Mouse (Mus musculus) neural tube, embryonic 12.5 days (tissue): ENCODE measurements around the gene Spag8. TPM values are rescaled to one million over a fixed set of nuclear protein-coding genes. Genes with fewer than 3 reads are reported as not detected.

Experiments used
- ATAC-seq: fragments of 200-750 bp; cut with Nextera tagmentation; 2 replicates; pipeline ENCODE4 v1.8.0; 2017; ENCODE audit warnings: low read depth, mild to moderate bottlenecking, moderate TSS enrichment, moderate library complexity; ENCODE audit not compliant: low FRiP score
- H3K27ac ChIP-seq: fragments of 300-500 bp; sonication (generic); 2 replicates; pipeline ENCODE4 v1.5.1; 2016
- H3K27me3 ChIP-seq: fragments of 300-500 bp; sonication (generic); replicated peaks from 2 replicates; pipeline ENCODE4 v1.6.1; 2016; ENCODE audit warnings: mild to moderate bottlenecking
- H3K36me3 ChIP-seq: fragments of 300-500 bp; sonication (generic); 2 replicates; pipeline ENCODE4 v1.6.1; 2016; ENCODE audit warnings: mild to moderate bottlenecking
- H3K4me1 ChIP-seq: fragments of 300-500 bp; sonication (generic); 2 replicates; pipeline ENCODE4 v1.6.1; 2016
- H3K4me2 ChIP-seq: fragments of 300-500 bp; sonication (generic); replicated peaks from 2 replicates; pipeline ENCODE4 v1.6.1; 2016; ENCODE audit warnings: mild to moderate bottlenecking
- H3K4me3 ChIP-seq: fragments of 300-500 bp; sonication (generic); 2 replicates; pipeline ENCODE4 v1.5.1; 2016
- H3K9ac ChIP-seq: fragments of 300-500 bp; sonication (generic); 2 replicates; pipeline ENCODE4 v1.6.1; 2016; ENCODE audit warnings: mild to moderate bottlenecking
- H3K9me3 ChIP-seq: fragments of 300-500 bp; sonication (generic); 2 replicates; pipeline ENCODE4 v1.6.1; 2016; ENCODE audit warnings: mild to moderate bottlenecking
- WGBS: fragments of 180-500 bp; shearing (Covaris S2); methylation state at CpG from one replicate; pipeline ENCODE4 v1.1.7; 2016; 5-methylcytosine and 5-hydroxymethylcytosine counted together
- microRNA-seq: library from miRNA; unstranded; fragments of <30 nt; microRNA quantifications from one replicate; pipeline ENCODE4, GENCODE M21; 2017
- polyA plus RNA-seq: library from polyadenylated mRNA; unstranded; fragments of >200 nt; fragmentation: Nextera tagmentation; extraction: Ambion mirVana; gene quantifications from 2 replicates; pipeline ENCODE4 v1.2.1, GENCODE M21; 2016

Spag8 gene
- polyA plus RNA-seq, 1 experiment from 2014 or later: 3.0 TPM

GRCm38 (mm10) chr4:43613060-43613730 lies 40.2 kb downstream of the Spag8 start:
- Histone ChIP-seq H3K9me3 (no peaks in the 10 kb centered on the region), H3K27me3 (no peaks in the 10 kb centered on the region), H3K4me1 (no peaks in the 10 kb centered on the region), H3K4me3 (no peak overlapping the region), H3K9ac (no peak overlapping the region), H3K4me2 (no peak overlapping the region), H3K36me3 (no peaks in the 10 kb centered on the region), H3K27ac (no peak overlapping the region)
- WGBS: 76% methylated on average over 3 of the region's 3 CpGs
- no peak for ATAC-seq

DNA sequence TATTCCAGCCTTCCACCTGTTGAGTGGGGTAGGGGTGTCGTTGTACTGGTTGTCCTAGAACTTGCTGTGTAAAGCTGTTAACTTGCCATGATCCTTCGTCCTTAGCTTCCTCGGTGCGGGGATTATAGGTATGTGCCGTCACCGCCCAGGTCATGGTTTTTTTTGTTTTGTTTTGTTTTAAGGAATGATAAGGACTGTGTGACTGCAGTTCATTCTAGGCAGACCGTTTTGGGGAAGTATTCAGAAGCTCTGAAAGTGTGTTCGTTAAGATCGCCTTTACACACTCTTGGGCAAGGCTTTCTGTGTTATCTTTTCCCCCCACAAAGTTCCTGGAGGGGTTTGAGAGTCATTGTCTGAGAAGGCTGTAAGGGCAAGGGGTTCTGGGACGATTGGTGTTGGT lies 40.9 kb downstream of the Spag8 start:
- Histone ChIP-seq H3K9ac (no peak overlapping the region), H3K4me2 (no peak overlapping the region), H3K4me1 (no peaks in the 10 kb centered on the region), H3K9me3 (no peaks in the 10 kb centered on the region), H3K27me3 (no peaks in the 10 kb centered on the region), H3K4me3 (no peak overlapping the region), H3K36me3 (no peaks in the 10 kb centered on the region), H3K27ac (no peak overlapping the region)
- WGBS: 79% methylated on average over 10 of the region's 10 CpGs
- no peak for ATAC-seq

- ATAC-seq: no peak
- Histone ChIP-seq H3K9ac (no peak overlapping the region), H3K4me1 (no peaks in the 10 kb centered on the region), H3K9me3 (no peaks in the 10 kb centered on the region), H3K27ac (no peak overlapping the region), H3K4me3 (no peak overlapping the region), H3K36me3 (no peaks in the 10 kb centered on the region), H3K27me3 (no peaks in the 10 kb centered on the region), H3K4me2 (no peak overlapping the region)
- WGBS: 85% methylated on average over 9 of the region's 9 CpGs
Measured at GRCm38 (mm10) chr4:43604751-43605685, 48.4 kb downstream of the Spag8 start.

DNA sequence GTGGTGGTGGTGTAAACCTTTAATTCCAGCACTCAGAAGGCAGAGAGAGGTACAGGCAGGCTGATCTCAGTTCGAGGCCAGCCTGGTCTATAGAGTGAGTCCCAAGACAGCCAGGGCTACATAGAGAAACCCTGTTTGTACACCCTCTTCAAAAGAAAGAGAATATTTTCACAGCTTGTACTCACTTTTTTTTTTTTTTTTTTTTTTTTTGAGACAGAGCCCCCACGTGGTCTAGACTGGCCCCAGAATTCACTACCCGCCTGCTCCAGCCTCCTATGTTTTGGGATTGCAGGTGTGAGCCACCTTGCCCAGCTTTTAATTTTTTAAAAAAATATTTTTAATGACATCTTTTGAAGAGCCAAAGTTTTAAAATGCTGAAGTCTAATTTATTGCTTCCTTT lies 49.3 kb downstream of the Spag8 start:
- no peak overlapping the region for H3K4me2 ChIP-seq
- H3K27ac ChIP-seq: no peak overlapping the region
- no peaks in the 10 kb centered on the region for H3K27me3 ChIP-seq
- 81% methylated on average over 3 of the region's 3 CpGs for WGBS
- H3K4me3 ChIP-seq: no peak overlapping the region
- H3K36me3 ChIP-seq: no peaks in the 10 kb centered on the region
- H3K9ac ChIP-seq: no peak overlapping the region
- no peak for ATAC-seq
- no peaks in the 10 kb centered on the region for H3K9me3 ChIP-seq
- no peaks in the 10 kb centered on the region for H3K4me1 ChIP-seq

Small RNA genes within 50 kb of the gene (microRNA-seq; reads per million reads assigned to microRNA genes)
- not detected for gene Gm25262

Other genes with a start within 250 kb of the Spag8 start
- gene Fam166b, start 224.5 kb downstream of the Spag8 start, polyA plus RNA-seq: 0.34 TPM in 1 of 2 replicates, not detected in the other
- 14.9 and 15.4 TPM in 2 replicates for gene Tesk1, start 211.7 kb downstream of the Spag8 start, polyA plus RNA-seq
- 2.7 and 2.9 TPM in 2 replicates for gene Cd72, start 199.0 kb downstream of the Spag8 start, polyA plus RNA-seq
- 0.17 TPM in 1 of 2 replicates, not detected in the other for gene Sit1, start 169.9 kb downstream of the Spag8 start, polyA plus RNA-seq
- gene Ccdc107, start 160.7 kb downstream of the Spag8 start, polyA plus RNA-seq: 54.0 and 54.6 TPM in 2 replicates
- 24.8 and 27.0 TPM in 2 replicates for gene Arhgef39, start 153.9 kb downstream of the Spag8 start, polyA plus RNA-seq
- gene Car9, start 146.6 kb downstream of the Spag8 start, polyA plus RNA-seq: 0.33 and 0.41 TPM in 2 replicates
- 83.5 and 93.0 TPM in 2 replicates for gene Tpm2, start 129.8 kb downstream of the Spag8 start, polyA plus RNA-seq
- gene Creb3, start 91.3 kb downstream of the Spag8 start, polyA plus RNA-seq: 68.0 and 71.0 TPM in 2 replicates
- gene Tln1, start 90.9 kb downstream of the Spag8 start, polyA plus RNA-seq: 59.6 and 65.6 TPM in 2 replicates
- gene Rgp1, start 74.9 kb downstream of the Spag8 start, polyA plus RNA-seq: 29.5 and 36.3 TPM in 2 replicates
- gene Gba2, start 74.7 kb downstream of the Spag8 start, polyA plus RNA-seq: 50.4 and 55.4 TPM in 2 replicates
- 1.3 and 2.8 TPM in 2 replicates for gene Msmp, start 69.1 kb downstream of the Spag8 start, polyA plus RNA-seq
- gene Npr2, start 21.7 kb downstream of the Spag8 start, polyA plus RNA-seq: 45.4 and 60.1 TPM in 2 replicates
- 71.0 and 74.6 TPM in 2 replicates for gene Hint2, start 2.9 kb upstream of the Spag8 start, polyA plus RNA-seq
- gene Tmem8b, start 15.4 kb upstream of the Spag8 start, polyA plus RNA-seq: 11.8 and 14.2 TPM in 2 replicates
- 3.2 and 3.3 TPM in 2 replicates for gene Fam221b, start 15.6 kb upstream of the Spag8 start, polyA plus RNA-seq
- gene Olfr70, start 47.2 kb upstream of the Spag8 start, polyA plus RNA-seq: not detected in 2 replicates
- gene Olfr71, start 56.7 kb upstream of the Spag8 start, polyA plus RNA-seq: not detected in 2 replicates
- 0.22 TPM in 1 of 2 replicates, not detected in the other for gene Hrct1, start 73.6 kb upstream of the Spag8 start, polyA plus RNA-seq
- gene Spaar, start 76.4 kb upstream of the Spag8 start, polyA plus RNA-seq: not detected in 2 replicates
- gene Olfr159, start 117.4 kb upstream of the Spag8 start, polyA plus RNA-seq: not detected in 2 replicates
- gene Olfr156, start 170.3 kb upstream of the Spag8 start, polyA plus RNA-seq: not detected in 2 replicates
- not detected in 2 replicates for gene Olfr157, start 186.6 kb upstream of the Spag8 start, polyA plus RNA-seq
- not detected in 2 replicates for gene Olfr155, start 198.0 kb upstream of the Spag8 start, polyA plus RNA-seq
- 13.6 and 15.1 TPM in 2 replicates for gene Reck, start 221.9 kb upstream of the Spag8 start, polyA plus RNA-seq